Mouse (Mus musculus): ENCODE measurements around the gene Btg4.

GRCm38 (mm10) chr9:51146496-51146895, 85.8 kb downstream of the Btg4 start:
- TF ChIP-seq POLR2A (IDR thresholded peaks at IDR 0.05; ENCODE audit: low read depth, low read length) (no peak), CTCF (conservative IDR thresholded peaks at IDR 0.05; ENCODE audit: insufficient read depth, insufficient read length, low read depth, low read length) (no peak)
